Mouse (Mus musculus): ENCODE results near the gene Wee2.

DNA sequence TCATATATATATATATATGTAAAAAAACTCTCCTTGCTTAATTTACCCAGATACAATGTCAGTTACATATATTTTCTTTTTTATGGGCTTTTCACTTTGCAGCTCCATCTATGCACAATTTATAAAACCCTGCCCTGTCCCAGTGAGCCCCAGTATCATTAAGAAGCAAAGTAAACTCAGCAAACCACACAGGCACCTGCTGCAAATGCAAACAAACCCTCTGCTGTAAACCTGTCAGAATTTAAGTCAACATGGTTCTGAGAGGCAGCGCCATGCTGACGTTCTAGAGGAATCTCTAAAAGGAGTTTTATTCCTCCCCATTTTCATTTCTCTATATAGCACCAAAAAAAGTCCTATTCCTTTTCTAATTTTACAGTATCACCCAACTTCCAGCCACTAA is 36.9 kb upstream of the Wee2 start:
- no peak for TF ChIP-seq CTCF (IDR thresholded peaks at IDR 0.05; ENCODE audit: low read depth, low read length)
- no peak for TF ChIP-seq POLR2A (IDR thresholded peaks at IDR 0.05; ENCODE audit: extremely low read depth, insufficient read depth, low read length)
